Mouse (Mus musculus): ENCODE measurements around the gene Cfap97d1.

DNA sequence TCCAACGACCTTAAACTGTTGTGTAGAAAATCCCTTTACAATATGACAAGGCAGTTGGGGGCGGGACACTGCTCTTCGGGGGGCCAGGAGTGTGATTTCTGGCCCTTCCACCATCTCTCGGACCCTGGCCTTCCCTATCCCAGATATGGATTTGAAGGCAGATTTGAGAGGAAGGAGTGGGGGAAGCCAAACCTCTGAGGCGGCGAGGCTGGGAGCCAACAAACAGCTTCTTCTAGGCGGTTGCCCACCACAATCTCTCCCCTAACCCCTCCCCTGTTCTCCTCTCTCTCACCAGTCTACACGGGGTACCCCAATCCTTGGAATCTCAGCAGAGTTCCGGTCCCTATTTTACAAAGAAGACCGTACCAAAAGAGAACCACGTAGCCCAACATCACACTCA is 21.0 kb upstream of the Cfap97d1 start:
- TF ChIP-seq GATA1 (IDR thresholded peaks at IDR 0.05; ENCODE audit: borderline replicate concordance, low read length) = no peak
- TF ChIP-seq CTCF (IDR thresholded peaks at IDR 0.05; ENCODE audit: low read depth, low read length) = no peak
- TF ChIP-seq POLR2AphosphoS5 (IDR thresholded peaks at IDR 0.05; ENCODE audit: insufficient replicate concordance, low read depth, low read length) = no peak
